Mouse (Mus musculus) MEL-GATA-1-ER (cell line): ENCODE results near the gene Myo18b.

Source experiments
- DNase-seq: peaks from one replicate; pipeline ENCODE4 v3.0.0-alpha.2; 2012; ENCODE audit warnings: low read depth; ENCODE audit errors: extremely low read depth

Myo18b gene

GRCm38 (mm10) chr5:112640651-112641050 lies 255.5 kb downstream of the Myo18b start:
- DNase-seq, result no peak
